Mouse (Mus musculus) limb, embryonic 12.5 days (tissue): ENCODE results near the gene Pla2r1. TPM values are rescaled to one million over a fixed set of nuclear protein-coding genes. Genes with fewer than 3 reads are reported as not detected.

Source experiments
- ATAC-seq: fragments of 200-750 bp; cut with Nextera tagmentation; 2 replicates; pipeline ENCODE4 v1.8.0; 2017; ENCODE audit warnings: low read depth, moderate TSS enrichment; ENCODE audit not compliant: insufficient number of reproducible peaks, insufficient read depth, low FRiP score, low TSS enrichment
- H3K27ac ChIP-seq: fragments of 300-500 bp; sonication (generic); 2 replicates; pipeline ENCODE4 v1.5.1; 2016; ENCODE audit warnings: mild to moderate bottlenecking, moderate library complexity
- H3K27me3 ChIP-seq: fragments of 300-500 bp; sonication (generic); 2 replicates; pipeline ENCODE4 v1.6.1; 2016; ENCODE audit warnings: mild to moderate bottlenecking, moderate library complexity
- H3K36me3 ChIP-seq: fragments of 300-500 bp; sonication (generic); 2 replicates; pipeline ENCODE4 v1.6.1; 2016; ENCODE audit warnings: mild to moderate bottlenecking, moderate library complexity
- H3K4me1 ChIP-seq: fragments of 300-500 bp; sonication (generic); replicated peaks from 2 replicates; pipeline ENCODE4 v1.6.1; 2016
- H3K4me2 ChIP-seq: fragments of 300-500 bp; sonication (generic); 2 replicates; pipeline ENCODE4 v1.6.1; 2016; ENCODE audit warnings: mild to moderate bottlenecking, moderate library complexity
- H3K4me3 ChIP-seq: fragments of 300-500 bp; sonication (generic); replicated peaks from 2 replicates; pipeline ENCODE4 v1.5.1; 2016; ENCODE audit warnings: mild to moderate bottlenecking
- H3K9ac ChIP-seq: fragments of 300-500 bp; sonication (generic); replicated peaks from 2 replicates; pipeline ENCODE4 v1.6.1; 2016; ENCODE audit warnings: mild to moderate bottlenecking, moderate library complexity
- H3K9me3 ChIP-seq: fragments of 300-500 bp; sonication (generic); 2 replicates; pipeline ENCODE4 v1.6.1; 2016; ENCODE audit warnings: mild to moderate bottlenecking, moderate library complexity
- WGBS: fragments of 180-500 bp; shearing (Covaris S2); methylation state at CpG from one replicate; pipeline ENCODE4 v1.1.7; 2016; 5-methylcytosine and 5-hydroxymethylcytosine counted together
- polyA plus RNA-seq: library from polyadenylated mRNA; unstranded; fragments of >200 nt; fragmentation: Nextera tagmentation; extraction: Ambion mirVana; gene quantifications from 2 replicates; pipeline ENCODE4 v1.2.1, GENCODE M21; 2016

Gene Pla2r1
- polyA plus RNA-seq, 1 experiment from 2014 or later, result 1.9 TPM

DNA sequence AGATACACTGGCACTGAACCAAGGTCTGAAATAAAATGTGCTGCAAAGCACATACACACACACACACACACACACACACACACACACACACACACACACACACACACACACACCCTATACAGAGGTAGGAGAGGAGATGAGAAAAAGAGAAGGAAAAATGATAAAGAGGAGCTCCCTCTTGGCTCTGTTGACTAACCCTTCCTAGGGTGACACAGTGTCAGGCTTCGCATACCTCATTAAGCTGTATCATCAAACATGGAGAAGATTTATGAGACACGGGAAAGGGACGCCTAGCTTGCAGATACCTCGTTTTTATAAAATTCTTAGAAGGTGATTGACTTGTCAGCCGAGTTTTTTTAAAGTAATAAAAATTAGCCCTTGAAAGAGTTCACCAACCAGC lies 116.3 kb downstream of the Pla2r1 start:
- Histone ChIP-seq H3K27ac (no peak overlapping the region), H3K36me3 (no peaks in the 10 kb centered on the region), H3K4me1 (peaks cover 4% of the 10 kb centered on the region; the same call in 1 of the 2 replicates), H3K4me3 (no peak overlapping the region), H3K9ac (no peak overlapping the region), H3K9me3 (no peaks in the 10 kb centered on the region), H3K27me3 (no peaks in the 10 kb centered on the region), H3K4me2 (no peak overlapping the region)
- 51% methylated on average over 5 of the region's 5 CpGs for WGBS
- no peak for ATAC-seq

DNA sequence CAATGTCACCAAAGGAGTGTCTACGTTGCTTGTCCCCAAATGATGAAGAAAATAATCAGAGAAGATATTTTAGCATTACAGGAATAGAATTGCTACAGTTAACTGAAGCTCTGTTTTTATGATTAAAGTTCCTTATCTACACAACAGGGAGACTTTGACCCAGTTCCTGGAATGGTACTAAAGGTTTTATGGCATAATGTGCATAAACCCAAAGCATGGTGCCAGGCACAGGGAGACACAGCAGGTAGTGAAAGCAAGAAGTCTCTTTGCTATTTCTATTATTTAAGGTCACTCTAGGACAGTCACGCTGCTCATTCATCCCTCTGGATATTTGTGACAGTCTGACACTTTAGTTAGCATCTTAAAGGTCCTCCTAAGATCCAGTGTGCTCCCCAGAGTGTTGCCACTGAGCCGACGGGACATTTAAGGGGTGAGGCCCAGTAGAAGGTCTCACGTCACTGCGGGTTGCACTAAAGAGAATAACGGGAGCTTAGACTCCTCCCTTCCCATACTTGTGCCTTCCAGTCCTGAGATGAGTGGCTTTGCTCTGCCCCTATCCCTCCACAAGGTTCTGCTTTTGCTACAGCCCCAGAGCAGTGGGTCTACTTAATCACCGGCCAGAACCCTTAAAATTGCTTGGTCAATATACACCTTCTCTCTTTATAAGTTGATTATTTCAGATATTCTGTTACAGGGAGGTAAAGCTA lies 122.6 kb downstream of the Pla2r1 start:
- Histone ChIP-seq H3K9ac (no peak overlapping the region), H3K4me2 (no peak overlapping the region), H3K9me3 (no peaks in the 10 kb centered on the region), H3K4me3 (no peak overlapping the region), H3K27ac (no peak overlapping the region), H3K4me1 (no peaks in the 10 kb centered on the region), H3K36me3 (no peaks in the 10 kb centered on the region), H3K27me3 (no peaks in the 10 kb centered on the region)
- WGBS, result 68% methylated on average over 8 of the region's 8 CpGs
- no peak for ATAC-seq

DNA sequence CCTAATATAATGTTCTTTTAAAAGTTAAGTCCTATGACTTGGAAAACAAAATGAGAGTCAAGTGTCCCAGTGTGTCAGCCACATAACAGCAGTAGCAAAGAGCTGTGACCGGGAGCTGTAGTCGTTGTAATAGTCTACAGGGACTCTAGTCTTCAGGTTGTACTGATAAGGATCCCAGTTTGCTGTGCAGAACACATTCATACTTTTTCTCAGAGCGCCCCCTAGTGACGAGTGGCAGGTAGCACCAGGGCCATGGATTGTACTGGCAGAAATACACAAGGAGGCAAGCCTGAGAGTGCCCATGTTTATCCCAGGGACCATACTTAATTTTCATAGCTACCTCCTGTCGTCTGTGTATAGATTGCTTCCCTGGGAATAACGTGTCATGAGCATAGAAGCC lies 135.0 kb downstream of the Pla2r1 start:
- 11% methylated on average over 6 of the region's 6 CpGs for WGBS
- Histone ChIP-seq H3K4me2 (no peak overlapping the region), H3K27me3 (no peaks in the 10 kb centered on the region), H3K36me3 (no peaks in the 10 kb centered on the region), H3K4me1 (no peaks in the 10 kb centered on the region), H3K27ac (no peak overlapping the region), H3K9ac (no peak overlapping the region), H3K9me3 (no peaks in the 10 kb centered on the region), H3K4me3 (no peak overlapping the region)
- no peak for ATAC-seq

DNA sequence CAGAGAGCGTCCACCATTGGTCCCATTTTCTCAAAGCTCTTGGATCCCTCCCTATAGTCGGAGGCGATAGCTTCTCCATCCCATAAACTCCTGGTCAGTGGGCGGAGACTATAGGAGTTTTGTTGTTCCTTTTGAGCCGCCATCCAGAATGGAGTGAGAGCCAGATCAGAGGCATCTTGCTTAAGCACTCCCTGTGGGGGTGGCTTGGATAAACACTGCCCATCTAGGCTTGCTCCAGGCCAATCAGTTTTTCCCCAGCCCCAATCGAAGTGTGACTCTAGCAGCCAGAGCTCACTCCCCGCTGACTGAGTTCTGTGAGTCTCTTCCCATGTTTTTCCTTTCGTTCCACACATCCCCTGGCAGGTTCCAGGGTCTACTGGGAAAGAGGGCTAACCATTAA lies 138.8 kb downstream of the Pla2r1 start:
- Histone ChIP-seq H3K9me3 (no peaks in the 10 kb centered on the region), H3K4me1 (no peaks in the 10 kb centered on the region)

DNA sequence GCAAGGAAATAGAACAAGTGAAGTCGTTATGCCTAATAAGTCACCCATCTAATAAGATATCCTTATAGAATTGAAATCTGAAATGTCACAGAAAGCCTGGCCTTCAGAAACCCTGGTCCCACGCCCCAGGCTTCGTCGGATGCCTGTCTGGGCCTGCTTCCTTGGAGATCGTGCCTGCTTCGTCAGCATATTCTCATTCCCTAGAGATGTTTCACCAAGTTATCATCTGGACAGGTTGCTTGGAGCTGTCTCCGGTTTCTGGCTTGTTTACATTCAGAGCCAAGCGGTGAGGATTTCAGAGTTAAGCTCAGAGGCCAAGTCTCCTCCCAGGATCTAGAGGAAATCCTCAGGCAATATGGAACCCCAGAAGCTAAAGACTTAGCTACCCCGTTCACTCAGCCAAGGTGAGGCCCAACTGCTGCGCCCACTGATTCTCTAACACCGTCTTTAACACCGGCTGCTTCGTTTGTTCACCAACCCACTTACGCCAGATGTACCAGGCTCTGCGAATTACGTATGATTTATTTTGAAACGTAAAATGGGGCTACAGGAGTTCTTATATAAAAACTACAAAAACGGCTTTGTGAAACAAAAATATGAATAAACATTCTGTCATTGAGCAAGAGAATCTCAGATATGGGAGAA lies 140.0 kb downstream of the Pla2r1 start:
- Histone ChIP-seq H3K27me3 (no peaks in the 10 kb centered on the region), H3K4me1 (no peaks in the 10 kb centered on the region), H3K4me2 (no peak overlapping the region), H3K27ac (no peak overlapping the region), H3K9ac (no peak overlapping the region), H3K36me3 (no peaks in the 10 kb centered on the region), H3K4me3 (no peak overlapping the region), H3K9me3 (no peaks in the 10 kb centered on the region)
- no peak for ATAC-seq
- 85% methylated on average over 18 of the region's 18 CpGs for WGBS

More for the DNA sequence above, 138.8 kb downstream of the Pla2r1 start:
- ATAC-seq, result no peak
- H3K36me3 ChIP-seq, result no peaks in the 10 kb centered on the region
- H3K4me3 ChIP-seq, result no peak overlapping the region
- WGBS, result 60% methylated on average over 8 of the region's 8 CpGs
- H3K9ac ChIP-seq, result no peak overlapping the region
- no peaks in the 10 kb centered on the region for H3K27me3 ChIP-seq
- no peak overlapping the region for H3K4me2 ChIP-seq
- H3K27ac ChIP-seq, result no peak overlapping the region

DNA sequence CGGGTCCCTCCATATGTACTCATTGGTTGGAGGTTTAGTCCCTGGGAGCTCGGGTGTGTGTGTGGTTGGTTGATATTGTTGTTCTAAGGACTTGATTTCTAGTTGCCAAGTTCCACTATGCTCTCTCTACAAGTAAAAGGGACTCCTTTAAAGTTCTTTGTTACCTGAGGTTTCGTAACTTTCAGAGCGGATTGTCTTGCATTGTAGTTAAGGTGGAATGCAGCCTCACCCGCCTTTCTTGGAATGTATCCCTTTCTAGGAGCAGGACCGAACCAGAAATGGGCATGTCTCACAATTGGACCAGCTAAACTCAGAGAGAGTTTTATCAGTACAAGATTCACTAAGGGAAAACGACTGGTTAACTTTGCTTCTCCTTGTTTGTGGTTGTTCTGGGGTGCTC lies 141.9 kb downstream of the Pla2r1 start:
- H3K27ac ChIP-seq, result no peak overlapping the region
- WGBS, result 87% methylated on average over 7 of the region's 7 CpGs
- no peaks in the 10 kb centered on the region for H3K9me3 ChIP-seq
- H3K27me3 ChIP-seq, result no peaks in the 10 kb centered on the region
- H3K36me3 ChIP-seq, result no peaks in the 10 kb centered on the region
- no peaks in the 10 kb centered on the region for H3K4me1 ChIP-seq
- no peak overlapping the region for H3K9ac ChIP-seq
- H3K4me2 ChIP-seq, result no peak overlapping the region
- H3K4me3 ChIP-seq, result no peak overlapping the region
- no peak for ATAC-seq

DNA sequence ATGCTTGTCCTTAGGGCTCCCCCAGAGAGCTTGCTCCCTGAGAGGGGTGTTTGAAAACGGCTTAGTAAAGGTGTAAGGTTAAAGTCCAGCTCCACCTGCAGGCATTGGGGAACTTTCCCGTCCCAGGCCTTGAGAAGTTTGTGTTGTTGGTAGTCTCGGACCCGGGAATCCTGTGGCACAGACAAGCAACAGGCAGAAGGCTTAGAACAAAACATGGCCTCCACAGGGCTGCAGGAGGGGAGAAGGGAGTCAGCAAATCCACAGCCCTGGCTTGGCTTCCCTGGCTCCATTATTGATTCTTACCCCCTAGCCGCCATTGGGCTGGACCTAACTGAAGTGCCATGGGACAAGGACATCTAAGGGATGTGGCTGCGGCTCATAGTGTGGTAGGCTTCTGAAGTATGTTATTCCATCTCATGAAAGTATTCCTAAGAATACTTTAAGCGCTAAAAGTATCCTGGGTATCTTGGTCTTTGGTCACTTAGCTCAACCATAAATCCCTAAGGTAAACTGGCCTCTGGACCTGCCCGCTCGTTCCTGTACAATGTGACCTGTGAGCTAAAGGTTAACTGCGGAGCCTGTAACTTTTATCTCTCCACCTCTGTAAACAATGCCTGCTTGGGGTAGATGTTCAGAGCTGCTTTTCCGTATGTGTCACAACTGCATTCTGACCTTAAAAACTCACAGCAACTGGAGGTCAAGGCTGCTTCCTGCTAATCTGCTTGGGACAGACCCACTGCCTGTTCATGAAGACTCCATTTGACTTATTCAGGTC lies 142.9 kb downstream of the Pla2r1 start:
- ATAC-seq, result no peak
- Histone ChIP-seq H3K9me3 (no peaks in the 10 kb centered on the region), H3K4me2 (no peak overlapping the region), H3K27me3 (no peaks in the 10 kb centered on the region), H3K4me3 (no peak overlapping the region), H3K36me3 (no peaks in the 10 kb centered on the region), H3K27ac (no peak overlapping the region), H3K9ac (no peak overlapping the region), H3K4me1 (no peaks in the 10 kb centered on the region)
- WGBS, result 68% methylated on average over 11 of the region's 11 CpGs

DNA sequence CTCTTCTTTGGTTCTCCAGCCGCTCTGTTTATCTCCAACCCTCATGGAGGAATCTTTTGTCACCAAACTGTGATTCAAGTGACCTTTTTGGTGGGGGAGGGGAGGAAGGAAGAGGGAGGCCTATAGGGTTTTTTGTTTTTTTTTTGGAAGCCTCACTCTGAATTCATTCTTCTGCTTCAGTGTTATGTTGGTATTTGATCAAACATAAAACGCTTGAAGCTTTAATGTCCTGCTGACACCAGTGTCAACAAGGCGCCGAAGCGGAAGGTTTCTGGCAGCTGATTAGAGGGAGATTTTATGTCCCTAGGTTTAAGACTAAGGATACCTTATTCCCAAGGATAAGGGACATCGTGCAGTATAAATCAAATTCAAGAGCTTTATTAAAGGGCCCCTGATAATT lies 143.9 kb downstream of the Pla2r1 start:
- no peaks in the 10 kb centered on the region for H3K4me1 ChIP-seq
- ATAC-seq, result no peak
- H3K4me2 ChIP-seq, result no peak overlapping the region
- no peak overlapping the region for H3K4me3 ChIP-seq
- H3K9ac ChIP-seq, result no peak overlapping the region
- no peak overlapping the region for H3K27ac ChIP-seq
- 62% methylated on average over 6 of the region's 6 CpGs for WGBS
- no peaks in the 10 kb centered on the region for H3K27me3 ChIP-seq
- H3K36me3 ChIP-seq, result no peaks in the 10 kb centered on the region
- no peaks in the 10 kb centered on the region for H3K9me3 ChIP-seq

DNA sequence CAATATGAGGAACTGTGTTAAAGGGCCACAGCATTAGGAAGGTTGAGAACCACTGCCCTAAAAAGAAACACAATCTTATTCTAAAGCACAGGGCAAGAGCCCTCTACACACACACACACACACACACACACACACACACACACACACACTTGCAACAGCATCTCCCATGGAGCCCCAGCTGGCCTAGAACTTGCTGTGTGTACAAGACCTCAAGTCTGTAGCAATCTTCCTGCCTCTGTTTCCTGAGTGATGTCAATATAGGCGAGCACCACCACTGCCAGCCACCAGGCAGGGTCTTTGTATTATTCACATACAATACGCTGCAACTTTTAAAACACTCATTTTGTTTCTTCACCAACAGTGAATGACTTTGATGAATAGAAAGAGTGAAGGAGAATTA lies 145.7 kb downstream of the Pla2r1 start:
- H3K27ac ChIP-seq, result no peak overlapping the region
- H3K9me3 ChIP-seq, result no peaks in the 10 kb centered on the region
- H3K27me3 ChIP-seq, result no peaks in the 10 kb centered on the region
- H3K4me1 ChIP-seq, result no peaks in the 10 kb centered on the region
- 83% methylated on average over 2 of the region's 2 CpGs for WGBS
- no peak overlapping the region for H3K4me2 ChIP-seq
- no peak for ATAC-seq
- H3K4me3 ChIP-seq, result no peak overlapping the region
- no peaks in the 10 kb centered on the region for H3K36me3 ChIP-seq
- no peak overlapping the region for H3K9ac ChIP-seq

DNA sequence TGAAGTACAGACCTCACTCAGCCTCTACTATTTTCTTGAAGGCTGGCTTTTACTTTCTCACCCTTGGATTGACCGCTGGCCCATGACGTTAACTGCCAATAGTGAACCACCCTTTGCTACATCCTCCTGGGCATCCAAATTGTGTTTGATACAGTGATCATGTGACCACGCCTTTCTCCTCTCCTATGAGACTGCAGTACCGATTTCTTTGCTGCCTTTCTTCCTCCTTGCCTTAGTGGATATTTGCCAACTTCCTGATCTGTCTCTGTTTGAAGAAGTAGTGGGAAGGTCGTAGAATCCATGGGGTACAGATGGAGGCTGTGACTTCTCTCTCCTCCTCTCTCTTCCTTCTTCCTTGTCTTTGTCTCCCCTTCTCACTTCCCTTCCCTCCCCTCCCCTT lies 147.7 kb downstream of the Pla2r1 start:
- Histone ChIP-seq H3K4me3 (no peak overlapping the region), H3K36me3 (no peaks in the 10 kb centered on the region), H3K9me3 (no peaks in the 10 kb centered on the region), H3K9ac (no peak overlapping the region), H3K27ac (no peak overlapping the region), H3K27me3 (peaks cover 1% of the 10 kb centered on the region; the same call in 1 of the 2 replicates), H3K4me2 (no peak overlapping the region), H3K4me1 (no peaks in the 10 kb centered on the region)
- ATAC-seq, result no peak
- 94% methylated on average over 5 of the region's 5 CpGs for WGBS

DNA sequence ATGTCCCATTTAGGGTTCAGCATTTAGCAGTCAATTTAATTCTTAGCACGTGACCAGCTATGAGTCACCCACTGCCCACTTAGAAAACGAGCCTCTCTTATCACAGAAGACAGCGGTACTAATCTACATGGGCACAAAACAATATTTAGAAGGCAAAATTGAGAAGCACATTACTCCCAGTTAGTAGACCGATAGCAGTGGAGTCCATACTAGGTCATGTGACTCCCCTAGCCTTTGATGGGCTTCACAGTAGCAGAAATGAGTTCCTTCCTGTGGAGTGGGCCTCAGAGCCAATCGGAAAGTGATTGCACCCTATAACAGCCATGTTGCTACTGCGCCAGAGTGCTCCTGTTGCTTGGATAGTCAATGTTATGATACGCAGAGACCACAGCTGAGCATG lies 148.3 kb downstream of the Pla2r1 start:
- Histone ChIP-seq H3K9ac (no peak overlapping the region), H3K4me2 (no peak overlapping the region), H3K36me3 (no peaks in the 10 kb centered on the region), H3K9me3 (no peaks in the 10 kb centered on the region), H3K4me1 (no peaks in the 10 kb centered on the region), H3K4me3 (no peak overlapping the region), H3K27me3 (peaks cover 3% of the 10 kb centered on the region; the same call in 1 of the 2 replicates), H3K27ac (no peak overlapping the region)
- ATAC-seq, result no peak
- 92% methylated on average over 7 of the region's 7 CpGs for WGBS
